Mouse (Mus musculus) adipose tissue, adult 10 weeks (tissue): ENCODE measurements around the gene Ceacam5. TPM values are rescaled to one million over a fixed set of nuclear protein-coding genes. Genes with fewer than 3 reads are reported as not detected.

Source experiments
- polyA plus RNA-seq: library from polyadenylated mRNA; stranded (reverse); fragments of 350-450 nt; fragmentation: Illumina TruSeq; extraction: RNeasy Lipid Tissue Mini Kit (QIAGEN cat#74804); gene quantifications from one replicate; pipeline ENCODE4 v1.2.3, GENCODE M21; 2014; ENCODE audit warnings: low read depth, low replicate concordance

Ceacam5 gene
- polyA plus RNA-seq, result not detected

GRCm38 (mm10) chr7:17712938-17713337 lies at the start of gene Ceacam5:
Gene Ceacam5 (plus strand): TSS chr7:17713238.

Other genes starting within 250 kb of the Ceacam5 start
- not detected for gene Ceacam14, start 99.4 kb downstream of the Ceacam5 start, polyA plus RNA-seq
- not detected for gene Gm5155, start 158.5 kb downstream of the Ceacam5 start, polyA plus RNA-seq